In the genomic region with DNA sequence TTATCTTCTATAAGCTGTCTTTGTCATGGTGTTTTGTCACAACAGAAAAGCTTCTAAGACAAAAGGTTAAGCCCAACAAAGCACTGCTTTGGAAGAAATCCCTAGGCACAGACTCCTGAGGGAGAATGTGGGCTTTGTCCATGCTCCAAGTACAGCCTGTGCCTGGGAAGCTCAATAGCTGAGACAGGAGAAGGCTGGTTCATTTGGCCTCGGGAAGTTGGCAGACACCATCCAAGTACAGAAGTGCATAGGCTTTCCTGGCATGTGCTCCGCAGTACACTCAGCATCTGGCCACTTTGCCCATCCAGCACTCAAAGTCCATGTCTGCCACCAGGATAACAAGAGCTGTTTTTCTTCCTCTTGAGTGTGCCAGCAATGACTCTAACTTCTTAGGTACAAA, we compare ENCODE assay signal across 30 mouse cellular contexts. TPM values are rescaled to one million over a fixed set of nuclear protein-coding genes. Genes with fewer than 3 reads are reported as not detected.
A peak's percentile ranks its signal among the peaks of the same experiment; 100 is the strongest.
DNase-seq lines count a peak whose midpoint lies in the region; ATAC-seq and TF ChIP-seq lines count a peak whose summit lies in the region.
"Had no signal": no experiment of that assay in that cellular context is flagged by ENCODE, and none has a peak within 500 bp of the region (broad histone marks: within the 10 kb centered on the region; RNA-seq: fewer than 3 reads in every experiment).

No protein-coding gene starts in this region.

- no peaks in the 10 kb centered on the region for H3K36me3 ChIP-seq in hindbrain, postnatal 0 days (ENCODE audit: insufficient read depth, low read length)
- H3K36me3 ChIP-seq in hindbrain, embryonic 11.5 days (ENCODE audit: control insufficient read depth, insufficient read depth, low read length): no peaks in the 10 kb centered on the region
- no peaks in the 10 kb centered on the region for H3K36me3 ChIP-seq in midbrain, postnatal 0 days (ENCODE audit: insufficient read depth, low read length)
- no peaks in the 10 kb centered on the region for H3K36me3 ChIP-seq in midbrain, embryonic 15.5 days (replicated peaks)

- no peak overlapping the region for H3K4me2 ChIP-seq in hindbrain, postnatal 0 days (ENCODE audit: low read depth, low read length)
- H3K4me2 ChIP-seq in hindbrain, embryonic 11.5 days (replicated peaks; ENCODE audit: low read depth, low read length): no peak overlapping the region
- H3K4me2 ChIP-seq in midbrain, postnatal 0 days (ENCODE audit: low read depth, low read length, poor library complexity, severe bottlenecking): no peak overlapping the region
- no peak overlapping the region for H3K4me2 ChIP-seq in midbrain, embryonic 15.5 days
- H3K4me2 ChIP-seq: embryonic facial prominence, embryonic 12.5 days; forebrain, embryonic 12.5 days; heart, embryonic 13.5 days; hindbrain, embryonic 12.5 days; limb, embryonic 13.5 days; liver, embryonic 12.5 days; midbrain, embryonic 11.5 days had no signal

- no peaks in the 10 kb centered on the region for H3K4me1 ChIP-seq in hindbrain, postnatal 0 days (ENCODE audit: insufficient read depth, low read length)
- no peaks in the 10 kb centered on the region for H3K4me1 ChIP-seq in hindbrain, embryonic 11.5 days (replicated peaks; ENCODE audit: control insufficient read depth, insufficient read depth, low read length)
- H3K4me1 ChIP-seq in midbrain, postnatal 0 days (ENCODE audit: insufficient read depth, low read length): no peaks in the 10 kb centered on the region
- no peaks in the 10 kb centered on the region for H3K4me1 ChIP-seq in midbrain, embryonic 15.5 days

- no peak overlapping the region for H3K4me3 ChIP-seq in hindbrain, postnatal 0 days (ENCODE audit: low read length)
- H3K4me3 ChIP-seq in hindbrain, embryonic 11.5 days (ENCODE audit: low read depth, low read length): no peak overlapping the region
- H3K4me3 ChIP-seq in midbrain, postnatal 0 days (ENCODE audit: low read depth, low read length): no peak overlapping the region
- H3K4me3 ChIP-seq in midbrain, embryonic 15.5 days: no peak overlapping the region
- H3K4me3 ChIP-seq: embryonic facial prominence, embryonic 12.5 days; forebrain, embryonic 12.5 days; heart, adult 2 months; heart, embryonic 13.5 days; hindbrain, embryonic 12.5 days; limb, embryonic 13.5 days; liver, embryonic 12.5 days had no signal

- peak; percentile 31 for DNase-seq in hindbrain, postnatal 0 days (ENCODE audit: low spot score)
- no peak for DNase-seq in hindbrain, embryonic 11.5 days (ENCODE audit: low spot score)
- DNase-seq in midbrain, postnatal 0 days (ENCODE audit: low spot score): peak; percentile 36
- DNase-seq in adrenal gland, postnatal 14 days: peak; percentile 48
- DNase-seq in ovary, adult 18-20 months (ENCODE audit: low spot score): no peak
- DNase-seq in urinary bladder, postnatal 25 days (ENCODE audit: low spot score): no peak
- DNase-seq: cerebellum, adult 11-12 months; cerebellum, postnatal 14 days; gastrocnemius, postnatal 25 days; heart, adult 2 months; heart, postnatal 14 days; layer of hippocampus, postnatal 36 days; lung, adult 18-20 months; lung, postnatal 10 days; thymus, adult 18-20 months; thymus, postnatal 36 days had no signal

- no peak for TF ChIP-seq CTCF in hindbrain, postnatal 0 days (IDR thresholded peaks at IDR 0.05; ENCODE audit: low read depth)
- TF ChIP-seq CTCF in midbrain, postnatal 0 days (IDR thresholded peaks at IDR 0.05): no peak

- ATAC-seq in hindbrain, postnatal 0 days: peak; percentile 68; the same call in 1 of the 2 replicates
- no peak for ATAC-seq in hindbrain, embryonic 11.5 days (ENCODE audit: low FRiP score)
- no peak for ATAC-seq in midbrain, postnatal 0 days (ENCODE audit: low FRiP score)
- ATAC-seq in midbrain, embryonic 15.5 days (replicated peaks): no peak
- ATAC-seq: CD4-positive, CD25-positive, alpha-beta regulatory T cell, adult 4 months; liver, embryonic 12.5 days had no signal

- 0 out of 2 replicates have a peak overlapping the region, but pooled peaks have one; percentile 36 for H3K27ac ChIP-seq in hindbrain, postnatal 0 days
- H3K27ac ChIP-seq in hindbrain, embryonic 11.5 days (ENCODE audit: low read depth, low read length): no peak overlapping the region
- H3K27ac ChIP-seq in midbrain, postnatal 0 days (ENCODE audit: low read depth, low read length): no peak overlapping the region
- no peak overlapping the region for H3K27ac ChIP-seq in midbrain, embryonic 15.5 days
- H3K27ac ChIP-seq: embryonic facial prominence, embryonic 12.5 days; forebrain, embryonic 12.5 days; heart, adult 2 months; heart, embryonic 13.5 days; hindbrain, embryonic 12.5 days; kidney, postnatal 0 days; limb, embryonic 13.5 days; liver, embryonic 12.5 days had no signal

- no peaks in the 10 kb centered on the region for H3K9me3 ChIP-seq in hindbrain, postnatal 0 days (ENCODE audit: low read length)
- H3K9me3 ChIP-seq in hindbrain, embryonic 11.5 days (ENCODE audit: control insufficient read depth, low read length): no peaks in the 10 kb centered on the region
- no peaks in the 10 kb centered on the region for H3K9me3 ChIP-seq in midbrain, postnatal 0 days (ENCODE audit: low read length)
- no peaks in the 10 kb centered on the region for H3K9me3 ChIP-seq in midbrain, embryonic 15.5 days
- H3K9me3 ChIP-seq: embryonic facial prominence, embryonic 12.5 days; forebrain, embryonic 12.5 days; heart, embryonic 13.5 days; hindbrain, embryonic 12.5 days; limb, embryonic 13.5 days; liver, embryonic 12.5 days had no signal

- H3K9ac ChIP-seq in hindbrain, postnatal 0 days (replicated peaks; ENCODE audit: low read length): no peak overlapping the region
- H3K9ac ChIP-seq in hindbrain, embryonic 11.5 days (ENCODE audit: low read depth, low read length): no peak overlapping the region
- H3K9ac ChIP-seq in midbrain, postnatal 0 days (replicated peaks; ENCODE audit: low read length, poor library complexity, severe bottlenecking): no peak overlapping the region
- no peak overlapping the region for H3K9ac ChIP-seq in midbrain, embryonic 15.5 days
- H3K9ac ChIP-seq: embryonic facial prominence, embryonic 12.5 days; forebrain, embryonic 12.5 days; heart, embryonic 13.5 days; hindbrain, embryonic 12.5 days; limb, embryonic 13.5 days; liver, embryonic 12.5 days had no signal

- 85% methylated on average over 2 of the region's 2 CpGs for WGBS in hindbrain, postnatal 0 days
- 97% methylated on average over 2 of the region's 2 CpGs for WGBS in hindbrain, embryonic 11.5 days
- 91% methylated on average over 2 of the region's 2 CpGs for WGBS in midbrain, postnatal 0 days
- 92% methylated on average over 2 of the region's 2 CpGs for WGBS in midbrain, embryonic 15.5 days

- no peaks in the 10 kb centered on the region for H3K27me3 ChIP-seq in hindbrain, postnatal 0 days (ENCODE audit: insufficient read depth, low read length)
- no peaks in the 10 kb centered on the region for H3K27me3 ChIP-seq in hindbrain, embryonic 11.5 days (ENCODE audit: control insufficient read depth, insufficient read depth, low read length)
- no peaks in the 10 kb centered on the region for H3K27me3 ChIP-seq in midbrain, postnatal 0 days (ENCODE audit: insufficient read depth, low read length)
- H3K27me3 ChIP-seq in midbrain, embryonic 15.5 days (replicated peaks): no peaks in the 10 kb centered on the region
- H3K27me3 ChIP-seq: embryonic facial prominence, embryonic 12.5 days; forebrain, embryonic 12.5 days; heart, embryonic 13.5 days; hindbrain, embryonic 12.5 days; limb, embryonic 13.5 days; liver, embryonic 12.5 days had no signal

RNA-seq across cellular contexts. Expression of a gene that starts 5.8 kb away (rescaled TPM):
- total RNA-seq in hindbrain, postnatal 0 days (2014; rRNA removed): 39.6 and 53.3 TPM in 2 replicates
- 114 and 118 TPM in 2 replicates for polyA plus RNA-seq in hindbrain, postnatal 0 days (2015; fragmentation: Nextera tagmentation; extraction: Ambion mirVana)
- polyA plus RNA-seq in hindbrain, embryonic 11.5 days (2014; fragmentation: Nextera tagmentation; extraction: Ambion mirVana): 89.0 and 96.1 TPM in 2 replicates
- total RNA-seq in midbrain, postnatal 0 days (2014; rRNA removed): 58.1 and 60.9 TPM in 2 replicates
- 115 and 116 TPM in 2 replicates for polyA plus RNA-seq in midbrain, postnatal 0 days (2015; fragmentation: Nextera tagmentation; extraction: Ambion mirVana)
- polyA plus RNA-seq in midbrain, embryonic 15.5 days (2015; fragmentation: Nextera tagmentation; extraction: Ambion mirVana): 107 and 122 TPM in 2 replicates
- 90.5 and 95.1 TPM in 2 replicates for total RNA-seq in adrenal gland, postnatal 14 days (2021)

RNA-seq across cellular contexts. Expression of a gene that starts 6.0 kb away (rescaled TPM):
- total RNA-seq in hindbrain, postnatal 0 days (2014; rRNA removed): 14.8 and 15.9 TPM in 2 replicates
- 7.2 and 7.9 TPM in 2 replicates for polyA plus RNA-seq in hindbrain, postnatal 0 days (2015; fragmentation: Nextera tagmentation; extraction: Ambion mirVana)
- 50.8 and 54.8 TPM in 2 replicates for polyA plus RNA-seq in hindbrain, embryonic 11.5 days (2014; fragmentation: Nextera tagmentation; extraction: Ambion mirVana)
- 3.3 and 4.8 TPM in 2 replicates for total RNA-seq in midbrain, postnatal 0 days (2014; rRNA removed)
- 2.8 and 3.0 TPM in 2 replicates for polyA plus RNA-seq in midbrain, postnatal 0 days (2015; fragmentation: Nextera tagmentation; extraction: Ambion mirVana)
- polyA plus RNA-seq in midbrain, embryonic 15.5 days (2015; fragmentation: Nextera tagmentation; extraction: Ambion mirVana): 6.9 and 8.5 TPM in 2 replicates
- 13.1 and 14.6 TPM in 2 replicates for total RNA-seq in adrenal gland, postnatal 14 days (2021)

RNA-seq across cellular contexts. Expression of a gene that starts 29.1 kb away (rescaled TPM):
- 181 and 197 TPM in 2 replicates for total RNA-seq in hindbrain, postnatal 0 days (2014; rRNA removed)
- polyA plus RNA-seq in hindbrain, postnatal 0 days (2015; fragmentation: Nextera tagmentation; extraction: Ambion mirVana): 121 and 128 TPM in 2 replicates
- polyA plus RNA-seq in hindbrain, embryonic 11.5 days (2014; fragmentation: Nextera tagmentation; extraction: Ambion mirVana): 25.2 and 31.3 TPM in 2 replicates
- total RNA-seq in midbrain, postnatal 0 days (2014; rRNA removed): 139 and 181 TPM in 2 replicates
- 115 and 137 TPM in 2 replicates for polyA plus RNA-seq in midbrain, postnatal 0 days (2015; fragmentation: Nextera tagmentation; extraction: Ambion mirVana)
- polyA plus RNA-seq in midbrain, embryonic 15.5 days (2015; fragmentation: Nextera tagmentation; extraction: Ambion mirVana): 107 and 132 TPM in 2 replicates
- 44.5 and 61.0 TPM in 2 replicates for total RNA-seq in adrenal gland, postnatal 14 days (2021)
- total RNA-seq: megakaryocyte progenitor cell, adult 5-6 weeks; monocyte, adult 5-6 weeks; neutrophil, adult 5-6 weeks had no signal
- polyA plus RNA-seq: CD4-positive, CD25-positive, alpha-beta regulatory T cell, adult 4 months had no signal

RNA-seq across cellular contexts. Expression of a gene that starts 30.6 kb away (rescaled TPM):
- total RNA-seq in hindbrain, postnatal 0 days (2014; rRNA removed): 33.4 and 34.1 TPM in 2 replicates
- 50.1 and 52.1 TPM in 2 replicates for polyA plus RNA-seq in hindbrain, postnatal 0 days (2015; fragmentation: Nextera tagmentation; extraction: Ambion mirVana)
- polyA plus RNA-seq in hindbrain, embryonic 11.5 days (2014; fragmentation: Nextera tagmentation; extraction: Ambion mirVana): 19.8 and 25.6 TPM in 2 replicates
- 23.1 and 32.8 TPM in 2 replicates for total RNA-seq in midbrain, postnatal 0 days (2014; rRNA removed)
- polyA plus RNA-seq in midbrain, postnatal 0 days (2015; fragmentation: Nextera tagmentation; extraction: Ambion mirVana): 47.2 and 55.4 TPM in 2 replicates
- polyA plus RNA-seq in midbrain, embryonic 15.5 days (2015; fragmentation: Nextera tagmentation; extraction: Ambion mirVana): 48.2 and 50.5 TPM in 2 replicates
- total RNA-seq in adrenal gland, postnatal 14 days (2021): 15.4 and 19.3 TPM in 2 replicates

RNA-seq across cellular contexts. Expression of a gene that starts 30.6 kb away (rescaled TPM):
- not detected in 2 replicates for total RNA-seq in hindbrain, postnatal 0 days (2014; rRNA removed)
- not detected in 2 replicates for polyA plus RNA-seq in hindbrain, postnatal 0 days (2015; fragmentation: Nextera tagmentation; extraction: Ambion mirVana)
- not detected in 2 replicates for polyA plus RNA-seq in hindbrain, embryonic 11.5 days (2014; fragmentation: Nextera tagmentation; extraction: Ambion mirVana)
- not detected in 2 replicates for total RNA-seq in midbrain, postnatal 0 days (2014; rRNA removed)
- polyA plus RNA-seq in midbrain, postnatal 0 days (2015; fragmentation: Nextera tagmentation; extraction: Ambion mirVana): 0.17 and 0.27 TPM in 2 replicates
- 0.17 and 0.28 TPM in 2 replicates for polyA plus RNA-seq in midbrain, embryonic 15.5 days (2015; fragmentation: Nextera tagmentation; extraction: Ambion mirVana)
- total RNA-seq in adrenal gland, postnatal 14 days (2021): 1.8 and 5.6 TPM in 2 replicates
- total RNA-seq: heart, postnatal 14 days; megakaryocyte progenitor cell, adult 5-6 weeks; monocyte, adult 5-6 weeks had no signal
- polyA plus RNA-seq: CD4-positive, CD25-positive, alpha-beta regulatory T cell, adult 4 months; embryonic facial prominence, embryonic 12.5 days; forebrain, embryonic 12.5 days; heart, adult 2 months; heart, embryonic 13.5 days; hindbrain, embryonic 12.5 days; intestine, embryonic 14.5 days; kidney, postnatal 0 days; limb, embryonic 13.5 days; liver, embryonic 12.5 days; midbrain, embryonic 11.5 days had no signal

Comparison
In these comparisons a context has a peak if more than half of its experiments do, and no peak if none do; other contexts are left out.
1. DNase-seq: peak in hindbrain, postnatal 0 days (single experiment), midbrain, postnatal 0 days (single experiment) and adrenal gland, postnatal 14 days (single experiment); none in hindbrain, embryonic 11.5 days (single experiment), ovary, adult 18-20 months (single experiment) and urinary bladder, postnatal 25 days (single experiment).